Mouse (Mus musculus): ENCODE data around the gene Gm8369. TPM values are rescaled to one million over a fixed set of nuclear protein-coding genes. Genes with fewer than 3 reads are reported as not detected.
"Not testable (repeated sequence)": the region's sequence is repeated elsewhere in the genome, so short reads cannot be mapped to it uniquely, and the experiment has no call there.

The Gm8369 gene
- total RNA-seq (2021), result not detected
- not detected in 2 replicates for polyA plus RNA-seq (2012; rRNA removed)
- long read RNA-seq, result 0 reads

DNA sequence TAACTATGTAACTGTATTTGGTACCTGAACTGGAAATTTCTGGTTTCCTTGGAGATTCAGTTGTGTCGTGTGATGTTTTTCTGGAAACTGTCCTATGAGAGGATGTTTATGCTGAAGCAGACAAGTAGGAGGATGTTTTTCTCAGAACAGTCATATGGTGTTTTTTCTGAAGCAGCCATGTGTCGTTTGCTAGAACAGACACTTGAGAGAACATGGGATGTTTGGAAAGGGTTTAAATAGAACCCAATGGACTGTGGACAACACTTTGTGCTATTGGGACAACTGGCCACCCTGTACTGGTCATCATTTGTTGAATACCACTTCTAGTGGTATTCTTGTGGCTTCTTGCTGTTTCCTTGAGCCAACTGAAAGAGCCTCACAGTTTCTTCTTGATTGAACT, at the start of gene Gm8369:
TSS of gene Gm8369 (plus strand) at position 193 of the 400 bp plus-strand sequence.
- no peak for DNase-seq

DNA sequence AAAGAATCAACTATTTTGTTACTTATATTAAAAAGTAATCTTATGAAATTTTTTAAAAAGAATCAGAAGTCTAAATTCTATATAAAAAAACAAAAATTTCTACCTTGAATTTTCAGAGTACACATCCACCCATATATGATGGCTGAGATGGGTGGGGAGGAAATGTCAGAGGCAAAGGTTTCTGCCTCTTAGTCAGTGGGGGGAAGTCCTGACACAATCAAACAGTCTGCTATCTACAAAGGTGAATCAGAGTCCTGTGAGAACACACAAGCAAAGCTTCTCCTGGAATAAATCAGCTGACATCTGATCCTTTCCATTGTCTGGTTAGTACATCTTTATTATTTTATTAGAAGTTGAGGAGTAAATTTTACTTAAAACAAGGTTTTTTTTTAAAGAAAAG, 42.4 kb upstream of the Gm8369 start, which contains the start of gene Ms4a4b:
TSS of gene Ms4a4b (plus strand) at position 216 of the 400 bp plus-strand sequence.
- DNase-seq, result no peak

DNA sequence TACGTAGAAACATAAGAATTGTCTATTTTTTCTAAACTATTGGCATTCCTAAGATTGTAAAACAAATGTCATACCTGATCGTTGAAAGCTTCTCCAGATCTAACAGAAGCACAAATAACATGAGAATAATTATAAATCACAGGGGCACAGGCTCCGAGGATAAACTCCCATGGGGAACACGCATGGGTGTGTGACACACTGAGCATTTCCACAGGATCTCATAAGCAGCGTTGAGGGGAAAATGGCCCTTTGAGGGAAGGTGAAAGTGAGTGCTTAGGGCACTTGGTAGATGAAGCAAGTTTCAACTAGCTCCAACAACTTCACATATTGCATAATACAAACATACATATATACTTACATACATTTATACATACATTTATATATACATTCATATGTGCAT, 41.8 kb upstream of the Gm8369 start:
- no peak for DNase-seq

DNA sequence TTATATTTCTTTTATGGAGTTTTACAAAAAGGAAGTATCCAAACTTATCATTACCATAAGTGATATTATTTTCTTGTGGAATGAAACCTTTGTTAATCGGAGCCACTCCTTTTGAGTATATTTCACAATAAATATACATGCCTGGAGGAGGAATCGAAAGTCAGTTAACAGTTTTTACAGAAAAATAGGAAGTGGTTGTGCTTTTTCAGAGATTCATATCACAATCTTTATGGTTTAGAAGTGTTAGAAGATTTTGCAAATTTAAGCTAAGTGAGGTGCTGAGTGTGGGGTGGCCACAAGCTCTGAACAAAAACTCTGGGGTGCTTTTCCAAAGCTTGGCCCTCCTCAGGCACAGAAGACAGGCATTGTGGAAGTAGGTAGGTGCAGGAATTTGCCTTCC, 38.5 kb upstream of the Gm8369 start:
- DNase-seq, result no peak

DNA sequence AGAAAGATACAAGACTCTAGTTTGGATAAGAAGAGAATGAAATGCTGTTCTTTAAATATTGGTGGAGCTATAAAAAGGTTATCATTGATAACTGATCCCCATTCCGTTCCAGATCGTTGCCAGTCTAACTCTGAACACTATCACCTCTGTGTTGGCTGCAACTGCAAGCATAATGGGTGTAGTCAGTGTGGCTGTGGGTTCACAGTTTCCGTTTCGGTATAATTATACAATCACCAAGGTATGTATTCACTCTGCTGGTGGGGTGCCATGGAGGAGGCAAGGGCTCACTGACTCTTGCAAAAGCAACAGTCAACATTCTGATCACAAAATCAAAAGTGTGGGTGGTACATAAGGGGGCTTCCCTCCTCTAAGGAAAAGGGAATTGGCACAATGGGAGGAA, 26.7 kb upstream of the Gm8369 start:
- DNase-seq, result not testable (repeated sequence)

DNA sequence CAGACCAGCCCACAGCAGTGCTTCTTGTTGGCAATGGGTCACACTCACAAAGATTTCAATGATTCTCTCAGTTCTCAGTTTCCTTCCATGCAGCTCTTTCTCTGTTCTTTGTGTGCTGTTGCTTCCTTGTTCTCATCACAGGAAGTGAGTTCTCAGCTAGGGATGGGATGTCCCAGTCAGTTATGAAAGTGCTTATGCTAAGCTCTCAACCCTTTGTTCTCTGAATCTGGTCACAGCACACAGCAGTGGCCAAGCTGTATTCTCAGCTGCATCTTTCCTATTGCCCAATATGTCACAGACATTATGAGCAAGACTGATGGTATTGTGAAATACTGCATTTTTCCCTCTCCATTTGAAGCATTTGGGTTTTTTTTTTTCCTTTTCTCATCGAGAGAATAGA, 20.9 kb upstream of the Gm8369 start:
- DNase-seq, result not testable (repeated sequence)

DNA sequence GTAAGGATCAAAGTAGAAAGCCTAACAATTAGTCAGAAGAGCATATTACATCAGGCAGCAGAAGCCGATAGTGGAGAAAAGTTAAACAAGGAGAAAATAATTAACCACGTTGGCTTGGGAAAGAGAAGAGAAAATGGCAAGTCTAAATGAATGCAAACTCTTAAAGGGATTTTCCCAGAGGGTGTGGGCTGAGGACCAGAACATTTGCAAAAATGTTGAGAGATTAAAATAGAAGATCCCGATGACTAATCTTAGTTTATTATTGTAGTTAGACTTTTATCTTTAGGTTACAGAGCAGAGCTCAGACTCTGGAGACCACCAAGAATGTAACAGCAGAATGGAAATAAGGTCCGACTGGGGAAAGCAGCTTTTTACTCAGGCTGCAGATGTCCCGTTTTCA, 19.3 kb upstream of the Gm8369 start:
- DNase-seq, result no peak

DNA sequence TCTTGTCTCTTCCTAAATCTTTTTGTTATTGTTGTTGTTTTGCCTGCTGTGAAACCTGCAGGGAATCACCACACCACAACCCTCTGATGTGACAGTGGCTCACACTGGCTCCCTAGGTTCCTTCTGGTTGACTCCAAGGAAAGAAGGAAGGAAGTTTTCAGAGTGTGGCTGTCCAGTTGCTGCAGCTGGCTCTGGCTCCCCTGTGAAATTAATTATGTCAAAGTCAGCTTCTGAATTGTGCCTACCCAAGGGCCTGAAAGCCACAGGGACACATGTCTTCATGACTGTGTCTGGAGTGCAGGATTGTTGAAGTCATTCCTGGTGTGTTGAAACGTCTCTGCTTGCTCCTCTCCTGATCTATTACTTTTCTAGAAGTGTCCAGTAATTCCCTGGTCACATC, 17.4 kb upstream of the Gm8369 start:
- peak; percentile 1 for DNase-seq

DNA sequence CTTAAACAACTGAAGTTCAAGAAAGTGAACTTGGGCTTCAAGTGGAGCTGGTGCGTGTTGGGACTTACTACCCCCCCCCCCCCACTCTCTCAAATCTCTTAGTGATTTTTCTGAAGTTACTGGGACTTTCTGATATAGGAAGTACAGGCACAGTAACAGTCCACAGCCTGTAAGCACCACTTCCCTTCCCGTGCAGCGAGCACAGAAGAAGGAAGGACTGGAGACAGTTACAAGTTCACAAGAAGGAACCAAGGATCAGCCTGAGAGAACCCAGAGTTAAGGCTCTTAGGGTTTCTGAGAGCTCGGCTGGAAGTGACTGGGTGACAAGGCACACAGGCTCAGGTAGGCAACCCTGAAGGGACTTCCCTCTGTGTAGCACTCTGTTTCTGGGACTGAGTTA, 16.5 kb upstream of the Gm8369 start, which contains the start of gene Ms4a6c:
TSS of gene Ms4a6c (plus strand) at position 152 of the 400 bp plus-strand sequence.
- peak; percentile 3 for DNase-seq

DNA sequence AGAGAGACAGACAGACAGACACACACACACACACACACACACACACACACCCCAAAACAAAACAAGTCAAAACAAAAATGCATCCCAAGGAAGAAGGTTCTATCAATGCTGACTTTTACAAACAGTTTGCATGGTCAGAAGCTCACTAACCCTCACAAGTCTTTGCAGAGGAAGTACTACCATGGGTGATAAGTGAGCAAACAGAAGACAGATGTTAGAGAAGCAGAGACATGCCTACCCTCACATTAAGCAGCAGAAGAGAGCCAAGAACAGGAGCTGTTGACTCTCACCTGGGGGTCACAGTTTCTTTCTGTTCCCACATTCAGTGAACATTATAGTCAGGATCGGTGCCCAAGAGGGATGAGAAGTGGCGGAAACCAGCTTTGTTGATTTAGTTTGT, 6.0 kb upstream of the Gm8369 start:
- no peak for DNase-seq

DNA sequence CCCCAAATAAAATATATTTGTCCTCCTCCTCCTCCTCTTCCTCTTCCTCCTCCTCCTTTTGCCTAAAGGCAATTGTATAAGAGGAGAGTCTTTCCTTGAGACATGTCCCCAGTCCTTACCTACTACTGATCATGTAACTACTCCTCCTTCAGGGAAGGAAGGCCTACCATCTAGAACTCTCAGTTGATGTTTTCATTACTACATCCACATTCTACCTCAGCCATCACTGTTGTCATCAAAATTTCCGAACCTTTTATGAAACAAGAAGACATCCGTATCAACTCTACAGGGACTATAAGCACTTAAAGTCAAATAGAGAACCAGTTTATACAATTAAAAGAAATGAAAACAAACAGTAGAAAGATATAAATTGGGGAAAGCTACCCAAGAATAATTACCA, 3.1 kb upstream of the Gm8369 start:
- DNase-seq, result no peak

DNA sequence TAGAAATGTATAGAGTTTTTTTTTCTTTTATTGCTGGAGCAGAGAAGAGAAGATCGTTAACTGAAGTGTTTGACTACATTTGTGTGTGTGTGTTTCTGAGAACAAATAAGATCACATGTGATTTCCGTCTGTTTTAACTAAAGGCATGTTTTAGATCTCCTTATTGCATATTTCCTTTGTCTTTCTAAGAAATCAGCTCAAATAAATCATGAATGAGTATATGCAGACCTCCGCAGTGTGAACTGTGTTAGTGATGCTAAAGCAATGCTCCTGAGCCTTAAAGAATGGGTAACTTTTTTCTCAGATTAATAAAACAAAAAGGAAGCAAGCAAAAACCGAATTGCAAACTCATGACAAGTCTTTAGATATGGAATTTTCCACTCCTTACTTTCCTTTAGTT, 1.8 kb upstream of the Gm8369 start:
- DNase-seq, result no peak

DNA sequence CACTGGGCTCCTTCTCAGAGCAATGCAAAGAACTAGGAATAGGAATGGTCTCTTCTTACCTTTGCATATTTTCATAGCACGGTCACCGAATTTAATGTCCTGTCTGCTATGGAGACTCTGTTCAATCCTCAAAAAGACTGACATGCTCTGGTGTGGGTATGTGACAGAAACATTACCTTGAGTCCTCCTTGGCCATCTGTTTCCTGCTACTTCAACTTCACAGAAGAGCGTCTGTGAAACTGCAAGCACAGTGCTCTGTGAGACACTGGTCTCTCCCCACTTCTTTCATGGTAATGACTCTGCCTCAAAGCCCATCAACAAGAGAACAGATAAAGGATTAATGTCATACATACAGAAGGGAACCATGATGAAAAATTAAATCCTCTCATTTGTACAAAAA, 1.4 kb upstream of the Gm8369 start:
- no peak for DNase-seq

DNA sequence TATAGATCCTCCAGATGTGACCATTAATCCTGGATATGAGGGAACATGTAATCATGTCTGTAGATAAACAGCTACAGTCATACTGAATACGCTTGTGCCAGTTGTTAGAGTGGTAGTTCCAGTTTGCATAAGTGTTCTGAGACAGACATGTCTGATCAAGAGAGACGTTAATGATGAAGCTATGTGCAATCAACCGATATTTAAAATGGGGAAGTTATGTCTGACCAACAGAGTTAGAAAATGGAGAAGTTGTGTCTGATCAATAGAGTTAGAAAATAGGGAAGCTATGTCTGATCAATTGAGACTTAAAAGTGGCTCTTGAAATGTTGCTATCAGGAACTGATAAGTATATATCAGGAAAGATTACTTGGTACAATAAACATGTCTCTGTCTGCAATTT, 472 bp upstream of the Gm8369 start:
- no peak for DNase-seq

DNA sequence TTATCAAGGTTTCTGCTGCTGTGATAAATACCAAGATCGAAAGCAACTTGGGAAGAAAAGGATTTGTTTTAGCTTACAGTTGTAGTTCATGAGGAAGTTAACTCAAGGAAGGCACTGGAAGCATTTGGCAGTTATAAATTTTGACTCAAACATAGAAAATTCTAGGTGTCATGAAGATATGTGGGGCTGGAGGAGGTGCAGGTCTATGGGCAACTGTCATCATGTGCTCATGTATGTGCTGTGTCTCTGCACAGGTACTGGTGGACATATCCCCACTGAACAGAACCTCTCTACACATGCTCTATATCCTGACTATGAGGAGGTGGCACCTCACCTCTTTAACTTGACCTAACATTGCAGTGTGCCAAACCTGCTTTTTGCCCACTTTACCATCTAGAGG, 861 bp downstream of the Gm8369 start:
- no peak for DNase-seq

DNA sequence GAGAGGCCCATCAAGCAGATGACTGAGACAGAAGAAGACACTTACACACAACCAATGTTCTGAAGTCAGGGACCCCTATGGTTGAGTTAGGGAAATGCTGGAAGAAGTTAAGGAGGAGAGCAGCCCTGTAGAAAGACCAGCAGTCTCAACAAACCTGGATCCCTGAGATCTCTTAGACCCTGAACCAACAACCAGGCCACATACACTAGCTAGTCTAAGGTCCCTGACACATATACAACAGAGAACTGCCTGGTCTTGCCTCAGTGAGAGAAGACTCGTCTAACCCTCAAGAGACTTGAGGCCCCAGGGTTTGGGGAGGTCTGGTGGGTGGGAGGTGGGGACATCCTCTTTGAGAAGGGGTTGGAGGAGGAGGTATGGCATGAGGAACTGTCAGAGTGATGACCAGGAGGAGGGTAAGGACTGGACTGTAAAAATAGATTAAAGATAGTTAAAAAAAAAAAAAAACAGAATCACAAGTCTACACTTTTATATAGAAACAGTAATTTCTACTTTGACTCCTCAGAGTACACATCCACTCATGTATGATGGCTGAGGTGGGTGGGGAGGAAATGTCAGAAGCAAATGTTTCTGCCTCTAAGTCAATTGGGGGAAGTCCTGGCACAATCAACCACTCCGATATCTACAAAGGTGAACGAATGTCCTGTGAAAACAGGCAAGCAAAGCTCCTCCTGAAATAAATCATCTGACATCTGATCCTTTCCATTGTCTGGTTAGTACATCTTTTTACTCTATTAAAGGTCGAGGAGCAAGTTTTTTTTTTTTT, 5.9 kb downstream of the Gm8369 start:
- DNase-seq, result no peak

DNA sequence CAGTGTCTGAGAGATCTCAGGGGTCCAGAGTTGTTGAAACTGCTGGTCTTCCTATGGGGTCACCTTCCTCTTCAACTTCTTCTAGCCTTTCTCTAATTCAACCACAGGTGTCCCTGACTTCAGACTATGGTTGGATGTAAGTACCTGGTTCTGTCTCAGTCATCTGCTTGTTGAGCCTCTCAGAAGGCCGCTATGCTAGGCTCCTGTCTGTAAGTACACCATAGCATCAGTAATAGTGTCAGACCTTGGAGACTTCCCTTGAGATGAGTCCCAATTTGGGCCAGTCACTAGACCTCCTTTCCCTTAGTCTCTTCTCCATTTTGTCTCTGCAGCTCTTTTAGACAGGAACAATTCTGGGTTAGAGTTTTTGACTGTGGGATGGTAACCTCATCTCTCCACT, 6.9 kb downstream of the Gm8369 start:
- no peak for DNase-seq

DNA sequence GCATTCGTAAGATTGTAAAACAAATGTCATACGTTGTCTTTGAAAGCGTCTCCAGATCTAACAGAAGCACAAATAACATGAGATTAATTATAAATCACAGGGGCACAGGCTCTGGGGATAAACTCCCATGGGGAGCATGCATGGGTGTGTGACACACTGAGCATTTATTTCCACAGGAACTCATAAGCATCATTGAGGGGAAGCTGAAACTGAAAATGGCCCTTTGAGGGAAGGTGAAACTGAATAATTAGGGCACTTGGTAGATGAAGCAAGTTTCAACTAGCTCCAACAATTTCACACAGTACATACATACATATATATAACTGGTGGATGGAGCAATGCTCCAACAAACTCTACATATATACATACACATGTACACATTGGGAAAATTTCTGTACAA, 8.8 kb downstream of the Gm8369 start:
- DNase-seq, result no peak

DNA sequence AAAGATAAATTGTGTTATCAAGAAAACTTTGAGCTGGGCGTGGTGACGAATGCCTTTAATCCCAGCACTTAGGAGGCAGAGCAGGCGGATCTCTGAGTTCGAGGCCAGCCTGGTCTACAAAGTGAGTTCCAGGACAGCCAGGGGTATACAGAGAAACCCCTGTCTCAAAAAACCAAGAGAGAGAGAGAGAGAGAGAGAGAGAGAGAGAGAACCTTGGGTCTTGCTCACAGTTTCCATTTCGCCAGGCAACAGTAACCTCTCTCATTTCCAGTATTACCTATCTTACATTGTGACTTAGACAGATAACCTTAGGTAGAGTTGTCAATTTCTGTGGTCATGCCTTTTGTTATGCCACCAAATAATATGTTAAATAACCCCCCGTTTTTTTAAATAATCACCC, 10.6 kb downstream of the Gm8369 start:
- DNase-seq, result no peak

DNA sequence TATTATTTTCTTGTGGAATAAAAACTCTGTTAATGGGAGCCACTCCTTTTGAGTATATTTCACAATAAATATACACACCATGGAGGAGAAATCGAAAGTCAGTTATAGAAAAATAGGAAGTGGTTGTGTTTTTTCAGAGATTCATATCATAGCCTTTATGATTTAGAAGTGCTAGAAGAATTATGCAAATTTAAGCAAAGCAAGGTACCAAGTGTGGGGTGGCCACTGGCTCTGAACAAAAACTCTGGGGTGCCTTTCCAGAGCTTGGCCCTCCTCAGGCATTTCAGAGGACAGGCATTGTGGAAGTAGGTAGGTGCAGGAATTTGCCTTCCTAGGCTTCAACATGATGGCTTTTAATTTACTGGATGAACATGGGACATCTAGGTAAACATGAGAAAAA, 11.6 kb downstream of the Gm8369 start:
- DNase-seq, result not testable (repeated sequence)

DNA sequence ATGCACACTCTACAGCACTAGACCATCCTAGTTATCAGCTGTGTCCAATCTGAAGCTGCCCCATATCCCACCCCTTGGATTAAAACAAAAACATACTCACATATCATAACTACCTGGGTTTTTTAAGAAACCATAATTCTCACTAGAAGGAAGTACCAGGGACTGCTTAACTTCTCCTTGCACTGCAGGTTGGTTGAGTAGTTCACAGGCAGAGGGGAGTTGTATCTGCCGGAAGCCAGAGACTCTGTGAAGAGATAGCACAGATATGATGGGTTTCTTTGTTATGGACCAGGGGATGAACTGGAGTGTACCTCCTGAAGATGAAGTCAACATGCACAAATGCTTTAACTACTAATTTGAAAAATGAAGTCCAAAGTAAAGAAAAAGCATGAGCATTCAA, 15.1 kb downstream of the Gm8369 start:
- no peak for DNase-seq

DNA sequence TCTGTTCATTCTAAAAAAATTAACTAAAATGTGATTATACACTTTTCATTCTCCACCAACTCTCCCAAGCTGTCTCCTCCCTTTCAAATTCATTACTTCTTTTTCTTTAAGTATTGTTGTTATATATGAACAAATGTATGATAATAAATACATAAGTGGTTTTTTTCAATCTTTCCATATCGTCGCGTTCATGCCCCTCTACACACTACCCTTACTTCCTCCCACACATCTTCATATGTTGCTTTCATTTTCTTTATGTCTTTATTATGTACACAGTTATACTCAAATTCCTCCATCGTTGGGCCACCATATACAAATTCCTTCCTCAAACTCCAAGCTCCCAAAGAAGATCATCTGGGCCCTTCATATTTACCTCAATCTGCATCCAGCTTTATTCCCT, 15.6 kb downstream of the Gm8369 start:
- DNase-seq, result no peak

DNA sequence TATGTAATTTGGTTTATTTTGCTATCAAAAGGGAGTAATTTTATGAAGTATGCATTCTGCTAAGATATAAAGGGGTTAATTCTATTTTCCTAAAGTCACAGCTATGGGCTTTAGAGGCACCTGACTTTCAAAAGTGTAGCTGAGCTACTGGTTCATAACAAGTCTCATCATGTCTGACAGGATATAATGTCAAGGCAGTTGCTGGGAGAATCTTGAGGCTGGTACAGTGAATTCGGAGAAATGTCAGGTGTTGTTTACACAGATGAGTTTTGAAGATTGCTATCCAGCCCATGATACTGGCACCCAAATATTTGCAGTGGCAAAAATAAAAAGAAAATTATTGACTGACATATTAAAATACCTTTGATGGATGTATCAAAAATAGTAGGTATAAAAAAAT, 19.1 kb downstream of the Gm8369 start:
- no peak for DNase-seq

DNA sequence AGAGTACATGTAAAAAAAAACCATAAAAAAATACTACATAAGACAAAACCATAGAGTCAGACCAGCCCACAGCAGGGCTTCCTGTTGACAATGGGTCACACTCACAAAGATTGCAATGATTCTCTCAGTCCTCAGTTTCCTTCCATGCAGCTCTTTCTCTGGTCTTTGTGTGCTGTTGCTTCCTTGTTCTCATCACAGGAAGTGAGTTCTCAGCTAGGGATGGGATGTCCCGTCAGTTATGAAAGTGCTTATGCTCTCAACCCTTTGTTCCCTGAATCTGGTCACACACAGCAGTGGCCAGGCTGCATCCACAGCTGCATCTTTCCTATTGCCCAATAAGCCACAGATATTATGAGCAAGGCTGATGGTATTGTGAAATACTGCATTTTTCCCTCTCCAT, 27.7 kb downstream of the Gm8369 start:
- no peak for DNase-seq
